Mouse (Mus musculus) neutrophil, adult 5-6 weeks (primary cell): Measurements from ENCODE around the gene Prr12. TPM values are rescaled to one million over a fixed set of nuclear protein-coding genes. Genes with fewer than 3 reads are reported as not detected.
A peak's percentile ranks its signal among the peaks of the same experiment; 100 is the strongest.

Source experiments
- ATAC-seq: fragments of 151-379, 151-347 bp; 2 replicates; pipeline ENCODE4 v1.8.0; 2017; ENCODE audit warnings: mild to moderate bottlenecking, moderate TSS enrichment; ENCODE audit not compliant: insufficient number of reproducible peaks, poor library complexity, low FRiP score, severe bottlenecking; ENCODE audit errors: extremely low read depth
- total RNA-seq: library from RNA; stranded (forward); fragments of 200-1000 nt; gene quantifications from 2 replicates; pipeline ENCODE4 v1.2.3, GENCODE M21; 2017

Prr12 gene
- total RNA-seq, 1 experiment from 2014 or later: 10.2 TPM

- ATAC-seq: no peak
Measured at GRCm38 (mm10) chr7:45008411-45008810, 44.3 kb downstream of the Prr12 start.

GRCm38 (mm10) chr7:45007846-45008245 is 44.8 kb downstream of the Prr12 start:
- no peak for ATAC-seq

DNA sequence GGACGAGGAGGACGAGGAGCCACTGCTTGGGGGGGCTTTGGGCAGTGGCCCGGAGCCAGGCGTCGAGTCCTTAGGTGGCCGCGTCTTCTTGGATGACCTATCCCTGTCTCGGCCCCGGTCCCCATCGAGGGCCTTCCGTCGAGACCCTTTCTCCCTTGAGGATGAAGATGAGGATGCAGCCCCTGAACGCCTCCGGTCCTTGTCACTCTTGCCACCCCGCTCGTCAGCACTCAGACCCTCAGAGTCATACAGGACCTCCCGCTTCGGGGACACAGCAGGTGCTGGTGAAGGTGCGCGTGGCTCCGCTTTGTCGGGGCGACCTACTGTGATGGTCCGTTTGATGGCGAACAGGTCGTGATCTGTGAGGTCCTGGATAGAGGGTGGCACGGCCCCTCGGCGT is 45.5 kb downstream of the Prr12 start:
- ATAC-seq: no peak

- ATAC-seq: no peak
Measured at GRCm38 (mm10) chr7:45006503-45006902, 46.2 kb downstream of the Prr12 start.

- no peak for ATAC-seq
Measured at GRCm38 (mm10) chr7:45005321-45005992, 47.2 kb downstream of the Prr12 start.

- no peak for ATAC-seq
Measured at GRCm38 (mm10) chr7:45004546-45004945, 48.1 kb downstream of the Prr12 start.

DNA sequence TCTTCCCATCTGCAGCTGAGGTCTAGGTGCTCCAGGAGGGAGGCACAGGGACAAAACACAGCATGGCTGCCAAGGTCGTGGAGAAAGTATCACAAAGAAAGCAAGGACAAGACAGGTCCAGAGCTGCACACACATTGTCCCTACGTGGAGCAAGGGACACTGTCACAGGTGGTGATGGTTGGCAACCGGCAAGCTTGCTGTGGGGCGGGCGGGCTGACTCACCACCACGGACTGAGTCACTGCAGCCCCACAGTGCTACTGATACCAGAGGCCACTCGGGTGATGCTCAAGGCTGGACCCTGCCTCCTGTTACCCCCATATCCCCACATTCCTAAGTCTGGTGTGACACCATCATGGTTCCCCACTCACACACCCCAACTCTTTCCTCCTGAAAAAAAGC is 50.2 kb downstream of the Prr12 start:
- no peak for ATAC-seq

DNA sequence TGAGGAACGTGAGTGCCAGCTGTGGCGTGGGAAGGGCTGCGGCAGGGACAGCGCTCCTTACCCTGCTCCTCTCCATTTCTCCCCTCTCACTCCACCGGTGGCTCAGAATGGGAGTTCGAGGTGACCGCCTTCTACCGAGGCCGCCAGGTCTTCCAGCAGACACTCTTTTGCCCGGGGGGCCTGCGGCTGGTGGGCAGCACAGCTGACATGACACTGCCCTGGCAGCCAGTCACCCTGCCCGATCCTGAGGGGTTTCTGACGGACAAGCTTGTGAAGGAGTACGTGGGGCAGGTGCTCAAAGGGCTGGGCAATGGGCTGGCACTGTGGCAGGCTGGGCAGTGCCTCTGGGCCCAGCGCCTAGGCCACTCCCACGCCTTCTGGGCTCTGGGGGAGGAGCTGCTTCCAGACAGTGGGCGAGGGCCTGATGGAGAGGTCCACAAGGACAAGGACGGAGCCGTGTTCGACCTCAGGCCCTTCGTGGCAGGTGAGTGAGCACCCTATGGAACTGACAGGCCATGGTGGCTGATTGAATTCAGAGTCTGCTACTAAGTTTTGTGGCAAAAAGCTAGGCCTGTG is 52.1 kb downstream of the Prr12 start:
- no peak for ATAC-seq

DNA sequence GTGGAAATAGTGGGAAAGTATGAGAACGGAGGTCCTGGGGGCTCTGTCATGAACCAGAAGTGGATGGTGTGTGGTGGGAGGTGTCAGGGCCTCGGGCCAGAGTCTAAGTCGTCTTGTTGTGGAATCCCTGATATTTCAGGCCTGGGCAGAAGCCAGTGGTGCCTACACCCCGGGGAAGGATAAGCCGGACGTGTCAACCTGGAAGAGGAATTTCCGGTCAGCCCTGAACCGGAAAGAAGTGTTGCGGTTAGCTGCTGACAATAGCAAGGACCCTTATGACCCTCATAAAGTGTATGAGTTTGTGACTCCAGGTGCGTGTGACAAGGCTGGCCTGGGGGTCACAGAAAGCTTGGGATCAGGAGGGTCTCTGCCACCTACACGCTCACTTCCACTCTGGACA is 52.9 kb downstream of the Prr12 start:
- no peak for ATAC-seq

GRCm38 (mm10) chr7:44998501-44998955 is 54.2 kb downstream of the Prr12 start, which contains the start of gene Bcl2l12:
Bcl2l12 (minus strand) TSS chr7:44998712.
- ATAC-seq: no peak

DNA sequence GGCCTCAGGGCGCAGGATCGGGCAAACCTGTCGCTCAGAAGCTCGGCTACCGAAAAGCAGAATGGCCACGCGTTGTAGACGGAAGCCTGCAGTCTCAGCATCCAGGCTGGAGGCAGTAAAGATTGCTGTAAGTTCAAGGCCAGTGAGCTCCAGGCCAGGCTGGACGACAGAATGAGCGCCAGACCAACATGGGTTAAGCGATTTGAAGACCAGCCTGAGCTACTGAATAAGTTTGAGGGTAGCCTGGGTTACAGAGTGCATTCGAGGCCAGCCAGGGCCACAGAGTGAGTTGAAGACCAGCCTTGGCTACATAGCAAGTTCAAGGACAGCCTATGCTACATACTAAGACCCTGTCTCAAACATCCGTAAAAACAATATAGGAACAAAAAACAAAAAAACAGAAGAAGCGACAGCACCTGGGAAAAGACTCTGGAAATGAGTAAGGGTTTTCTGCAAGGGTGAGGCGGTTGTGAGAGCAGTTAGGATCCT is 54.7 kb downstream of the Prr12 start:
- ATAC-seq: no peak

DNA sequence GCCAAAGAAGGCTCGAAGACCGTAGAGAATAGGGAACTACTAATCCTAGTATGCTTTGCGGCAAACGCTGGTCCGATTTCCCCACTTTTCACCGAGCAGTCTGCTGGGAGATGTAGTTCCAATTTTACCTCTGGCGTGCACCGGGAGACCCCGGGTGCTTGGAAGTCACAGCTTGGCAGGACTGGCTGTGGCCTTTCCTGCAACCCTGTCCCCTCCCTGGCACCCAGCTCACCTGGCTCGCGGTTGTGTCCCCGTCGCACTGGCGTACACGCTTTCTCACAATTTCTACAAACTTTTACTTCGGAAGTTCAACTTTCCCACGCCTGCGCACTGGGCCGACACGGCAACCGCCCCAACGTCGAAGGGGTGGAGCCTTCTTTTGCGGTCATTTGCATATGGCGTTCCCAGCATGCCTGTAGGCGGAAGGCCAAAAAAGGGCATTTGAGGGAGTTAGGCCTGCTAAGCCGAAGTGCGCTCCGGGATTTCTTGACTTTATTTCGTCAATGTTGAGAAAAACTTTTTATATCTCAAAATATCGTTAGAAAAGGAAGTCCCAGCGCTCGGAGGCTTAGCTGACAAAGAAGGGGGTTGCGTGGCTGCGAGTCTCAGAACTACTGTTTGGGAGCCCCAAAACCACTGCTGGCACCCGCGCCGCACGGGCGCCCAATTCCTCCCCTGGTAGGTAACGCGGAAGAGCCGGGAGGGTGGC is 55.3 kb downstream of the Prr12 start, which contains the start of gene Irf3:
Gene Irf3, plus strand, starts transcription at position 418 of the 709 bp plus-strand sequence.
- ATAC-seq: peak; percentile 88

- no peak for ATAC-seq
Measured at GRCm38 (mm10) chr7:44996672-44997071, 56.0 kb downstream of the Prr12 start.

DNA sequence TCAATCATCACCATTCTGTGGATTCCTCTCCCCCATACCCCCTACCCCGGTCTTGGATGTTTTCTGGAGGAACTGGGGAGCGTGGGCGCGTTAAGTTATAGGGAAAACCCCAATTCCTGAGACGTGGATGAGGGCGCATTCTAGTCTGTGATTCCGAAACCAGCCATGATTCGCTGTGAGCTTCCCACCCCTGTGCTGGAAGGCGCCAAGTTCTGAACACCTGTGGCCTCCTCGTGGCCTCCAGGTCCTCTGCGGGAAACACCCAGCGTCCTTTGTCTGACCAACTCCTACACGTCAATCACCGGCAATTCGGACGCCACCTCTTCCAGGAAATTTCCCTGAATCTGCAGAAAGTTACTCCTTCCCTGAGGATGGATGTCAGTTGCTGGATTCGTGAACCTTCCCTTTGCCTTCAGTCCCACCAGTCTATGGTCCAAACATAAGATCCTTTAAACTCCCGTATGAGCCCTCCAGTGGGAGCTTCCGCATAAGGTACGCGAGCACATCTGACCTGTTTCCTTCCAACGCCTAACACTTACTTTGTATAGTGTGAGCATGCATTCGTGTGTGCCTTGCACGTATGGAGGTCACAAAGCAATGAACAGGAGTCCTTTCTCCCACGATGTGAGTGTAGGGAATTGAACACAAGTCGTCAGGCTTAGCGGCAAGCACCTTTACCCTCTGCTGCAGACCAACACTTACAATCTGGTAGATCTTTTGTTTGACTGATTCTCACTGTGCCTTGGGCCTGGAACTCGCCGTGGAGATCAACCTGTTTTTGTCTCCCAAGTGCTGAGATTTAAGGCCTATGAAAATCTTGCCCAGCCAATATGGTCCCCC is 65.6 kb downstream of the Prr12 start:
- no peak for ATAC-seq

- peak; percentile 85 for ATAC-seq
Measured at GRCm38 (mm10) chr7:44986192-44986878, 66.3 kb downstream of the Prr12 start, which contains the start of gene Prmt1. Prmt1 (minus strand) TSS chr7:44986568.

- ATAC-seq: no peak
Measured at GRCm38 (mm10) chr7:44985595-44986191, 67.0 kb downstream of the Prr12 start.

DNA sequence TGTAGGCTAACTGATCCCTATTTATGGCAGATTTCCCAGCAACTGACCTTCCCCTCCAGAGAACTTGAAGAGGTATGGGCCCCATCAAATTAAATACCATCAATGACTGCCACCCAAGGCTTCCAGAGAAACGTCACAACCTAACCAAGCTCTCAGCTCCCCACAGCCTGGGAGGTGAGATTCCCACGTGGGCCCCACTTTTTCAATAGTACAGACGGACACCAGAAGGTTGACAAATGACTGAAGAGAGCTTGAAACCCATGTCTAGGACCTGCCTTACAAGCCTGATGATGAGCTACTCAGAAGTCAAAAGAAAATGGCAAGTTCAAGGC is 67.9 kb downstream of the Prr12 start:
- ATAC-seq: no peak
